Mouse (Mus musculus): ENCODE data around the gene Pld5. TPM values are rescaled to one million over a fixed set of nuclear protein-coding genes. Genes with fewer than 3 reads are reported as not detected.

Gene Pld5
- total RNA-seq (2021) = 1 to 10 TPM; 1.0 to 1.2 TPM
- 0.12 and 0.38 TPM in 2 replicates for polyA plus RNA-seq (2012; rRNA removed)
- long read RNA-seq, partial matches to known transcripts = 0 of 1 reads
- long read RNA-seq, other reads (novel, unspliced or antisense) = 0 of 1 reads

- peak; percentile 10 for DNase-seq
Measured at GRCm38 (mm10) chr1:176274667-176275610, at the start of gene Pld5. Gene Pld5 (minus strand): TSS chr1:176275312.

GRCm38 (mm10) chr1:176315063-176315462, 40.0 kb upstream of the Pld5 start:
- DNase-seq = no peak

- no peak for DNase-seq
Measured at GRCm38 (mm10) chr1:176310174-176310573, 35.1 kb upstream of the Pld5 start.

GRCm38 (mm10) chr1:176289396-176289795, 14.3 kb upstream of the Pld5 start:
- no peak for DNase-seq

- DNase-seq = no peak
Measured at GRCm38 (mm10) chr1:176275611-176275980, 484 bp upstream of the Pld5 start.

GRCm38 (mm10) chr1:176248717-176249030, 26.4 kb downstream of the Pld5 start:
- DNase-seq = no peak

- DNase-seq = no peak
Measured at GRCm38 (mm10) chr1:176247885-176248716, 27.0 kb downstream of the Pld5 start.

- no peak for DNase-seq
Measured at GRCm38 (mm10) chr1:176239199-176239598, 35.9 kb downstream of the Pld5 start.

- DNase-seq = no peak
Measured at GRCm38 (mm10) chr1:176223794-176224193, 51.3 kb downstream of the Pld5 start.

GRCm38 (mm10) chr1:176223196-176223595, 51.9 kb downstream of the Pld5 start:
- peak; percentile 60 for DNase-seq

GRCm38 (mm10) chr1:176218217-176218616, 56.9 kb downstream of the Pld5 start:
- DNase-seq = no peak

GRCm38 (mm10) chr1:176213645-176214221, 61.4 kb downstream of the Pld5 start:
- no peak for DNase-seq

- no peak for DNase-seq
Measured at GRCm38 (mm10) chr1:176212922-176213644, 62.0 kb downstream of the Pld5 start.

GRCm38 (mm10) chr1:176210803-176211202, 64.3 kb downstream of the Pld5 start:
- no peak for DNase-seq

- DNase-seq = no peak
Measured at GRCm38 (mm10) chr1:176208014-176208413, 67.1 kb downstream of the Pld5 start.

- no peak for DNase-seq
Measured at GRCm38 (mm10) chr1:176202360-176202759, 72.8 kb downstream of the Pld5 start.

GRCm38 (mm10) chr1:176197036-176197766, 77.9 kb downstream of the Pld5 start:
- no peak for DNase-seq

GRCm38 (mm10) chr1:176196341-176196740, 78.8 kb downstream of the Pld5 start:
- no peak for DNase-seq

GRCm38 (mm10) chr1:176194727-176195126, 80.4 kb downstream of the Pld5 start:
- DNase-seq = no peak

GRCm38 (mm10) chr1:176183991-176184390, 91.1 kb downstream of the Pld5 start:
- DNase-seq = no peak

- no peak for DNase-seq
Measured at GRCm38 (mm10) chr1:176174971-176175370, 100.1 kb downstream of the Pld5 start.
